Mouse (Mus musculus): Measurements from ENCODE around the gene Olfr1189.
"Not testable (repeated sequence)": the region's sequence is repeated elsewhere in the genome, so short reads cannot be mapped to it uniquely, and the experiment has no call there.

The Olfr1189 gene

DNA sequence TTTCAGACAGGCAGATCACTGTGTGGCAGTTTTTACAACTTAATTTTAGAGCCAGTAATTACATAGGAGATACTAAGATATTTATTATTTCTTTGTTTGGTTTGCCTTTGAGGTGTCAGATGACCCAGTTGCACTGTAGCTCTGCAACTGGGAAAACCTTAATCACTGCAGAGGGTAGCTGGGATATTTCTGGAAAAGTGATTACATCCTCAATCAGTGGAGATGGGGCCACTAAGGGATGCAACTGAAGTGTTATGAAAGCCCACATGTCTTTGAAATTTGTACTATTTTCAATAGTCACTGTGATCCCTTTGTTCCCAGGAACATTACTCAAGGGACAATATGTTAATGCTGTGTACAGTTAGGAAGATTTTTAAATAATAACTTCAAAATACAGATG is at the start of gene Olfr1189:
Olfr1189 (plus strand) TSS at position 301 of the 400 bp plus-strand sequence.
- no peak for DNase-seq (ENCODE audit: low spot score in 2 of 2)

- no peak for DNase-seq (ENCODE audit: low spot score in 2 of 2)
These were observed 29.6 kb upstream of the Olfr1189 start, which contains the start of gene Olfr1188 for GRCm38 (mm10) chr2:88556635-88557034. Gene Olfr1188 (plus strand): TSS chr2:88556935.

DNA sequence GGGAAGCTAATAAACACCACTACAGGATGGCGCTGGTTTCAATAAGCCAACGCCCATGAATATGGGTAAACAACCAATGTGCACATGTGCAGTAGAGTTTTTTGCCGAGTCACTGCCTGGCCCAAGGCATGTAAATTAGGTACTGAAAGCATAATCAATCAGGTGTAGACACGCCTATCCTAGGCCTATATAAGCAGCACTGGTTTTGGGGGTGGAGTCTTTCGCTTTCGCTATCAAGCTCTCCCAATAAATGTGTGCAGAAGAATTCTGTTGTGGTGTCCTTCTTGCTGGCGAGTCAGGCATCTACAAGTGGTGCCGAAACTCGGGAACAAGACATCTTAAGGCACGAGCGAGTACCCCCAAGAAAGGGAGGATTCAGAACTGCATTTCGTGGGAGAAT is 13.6 kb upstream of the Olfr1189 start:
- DNase-seq (ENCODE audit: low spot score in 2 of 2), result not testable (repeated sequence)

DNA sequence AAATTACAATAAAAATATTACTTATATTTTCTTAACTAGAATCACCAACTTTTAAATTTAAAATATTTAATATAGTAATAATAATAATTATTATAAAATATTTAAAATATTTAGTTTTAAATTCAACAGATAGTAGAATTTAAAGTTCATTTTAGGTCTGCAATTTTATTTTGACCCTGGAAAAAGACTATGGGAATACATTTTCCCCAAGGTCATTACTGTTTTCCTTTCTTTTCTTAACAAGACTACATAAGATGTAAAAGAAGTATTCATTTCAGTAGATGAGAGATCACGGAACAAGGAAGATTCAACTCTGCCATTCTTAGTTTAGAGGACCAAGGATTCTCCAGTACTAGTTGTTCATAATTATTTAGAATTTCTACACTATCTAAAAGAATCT is 54.0 kb downstream of the Olfr1189 start, which contains the start of gene Olfr1191-ps1:
Olfr1191-ps1 (plus strand) TSS at position 301 of the 400 bp plus-strand sequence.
- not testable (repeated sequence) for DNase-seq (ENCODE audit: low spot score in 2 of 2)
